Mouse (Mus musculus): ENCODE data around the gene Ttll13. TPM values are rescaled to one million over a fixed set of nuclear protein-coding genes. Genes with fewer than 3 reads are reported as not detected.
A peak's percentile ranks its signal among the peaks of the same experiment; 100 is the strongest.

The Ttll13 gene
- polyA plus RNA-seq, 1 experiment from 2014 or later, result 0.43 TPM

- Histone ChIP-seq H3K36me3 (replicated peaks; ENCODE audit: insufficient read depth, low read length) (peaks cover 31% of the 10 kb centered on the region), H3K27ac (ENCODE audit: low read depth) (peak overlapping the region; percentile 96), H3K9me3 (ENCODE audit: low read length) (no peaks in the 10 kb centered on the region), H3K4me3 (ENCODE audit: low read depth, low read length) (peak overlapping the region; percentile 97), H3K4me2 (ENCODE audit: low read depth, low read length) (peak overlapping the region; percentile 94), H3K4me1 (ENCODE audit: insufficient read depth) (peaks cover 18% of the 10 kb centered on the region), H3K9ac (replicated peaks) (peak overlapping the region; percentile 92), H3K27me3 (ENCODE audit: insufficient read depth, low read length) (no peaks in the 10 kb centered on the region)
- TF ChIP-seq EP300 (IDR thresholded peaks at IDR 0.05; ENCODE audit: low read depth), result no peak
- TF ChIP-seq CTCF (IDR thresholded peaks at IDR 0.05; ENCODE audit: low read depth), result no peak
- WGBS (ENCODE audit: insufficient replicate concordance), result under 1% methylated on average over 32 of the region's 32 CpGs
- peak; percentile 77 for ATAC-seq
- no peak for DNase-seq
Measured at GRCm38 (mm10) chr7:80261372-80261990, 15.3 kb downstream of the Ttll13 start.

- DNase-seq (no peak), ATAC-seq (no peak)
- no peak for TF ChIP-seq CTCF (IDR thresholded peaks at IDR 0.05; ENCODE audit: low read depth)
- TF ChIP-seq EP300 (IDR thresholded peaks at IDR 0.05; ENCODE audit: low read depth), result no peak
- H3K36me3 ChIP-seq (replicated peaks; ENCODE audit: insufficient read depth, low read length), result peaks cover 39% of the 10 kb centered on the region
- WGBS (ENCODE audit: insufficient replicate concordance), result 89% methylated on average over 12 of the region's 12 CpGs
- H3K9ac ChIP-seq (replicated peaks), result no peak overlapping the region
- no peaks in the 10 kb centered on the region for H3K9me3 ChIP-seq (ENCODE audit: low read length)
- H3K27me3 ChIP-seq (ENCODE audit: insufficient read depth, low read length), result no peaks in the 10 kb centered on the region
- no peak overlapping the region for H3K4me2 ChIP-seq (ENCODE audit: low read depth, low read length)
- H3K4me1 ChIP-seq (ENCODE audit: insufficient read depth), result peaks cover 26% of the 10 kb centered on the region
- H3K4me3 ChIP-seq (ENCODE audit: low read depth, low read length), result no peak overlapping the region
- H3K27ac ChIP-seq (ENCODE audit: low read depth), result no peak overlapping the region
Measured at GRCm38 (mm10) chr7:80264606-80265005, 18.4 kb downstream of the Ttll13 start.

GRCm38 (mm10) chr7:80267764-80268163 lies 21.6 kb downstream of the Ttll13 start:
- H3K4me1 ChIP-seq (ENCODE audit: insufficient read depth), result peaks cover 15% of the 10 kb centered on the region
- H3K9me3 ChIP-seq (ENCODE audit: low read length), result no peaks in the 10 kb centered on the region
- H3K9ac ChIP-seq (replicated peaks), result no peak overlapping the region
- H3K4me2 ChIP-seq (ENCODE audit: low read depth, low read length), result no peak overlapping the region
- peaks cover 39% of the 10 kb centered on the region for H3K36me3 ChIP-seq (replicated peaks; ENCODE audit: insufficient read depth, low read length)
- no peak overlapping the region for H3K4me3 ChIP-seq (ENCODE audit: low read depth, low read length)
- no peak overlapping the region for H3K27ac ChIP-seq (ENCODE audit: low read depth)
- no peak for DNase-seq
- no peaks in the 10 kb centered on the region for H3K27me3 ChIP-seq (ENCODE audit: insufficient read depth, low read length)
- 81% methylated on average over 1 of the region's 1 CpGs for WGBS (ENCODE audit: insufficient replicate concordance)
- ATAC-seq, result no peak
- TF ChIP-seq CTCF (IDR thresholded peaks at IDR 0.05; ENCODE audit: low read depth), result no peak
- no peak for TF ChIP-seq EP300 (IDR thresholded peaks at IDR 0.05; ENCODE audit: low read depth)

GRCm38 (mm10) chr7:80268897-80269750 lies 22.9 kb downstream of the Ttll13 start, which contains the start of gene Vps33b:
TSS of gene Vps33b (plus strand) at chr7:80269649.
- Histone ChIP-seq H3K9me3 (ENCODE audit: low read length) (no peaks in the 10 kb centered on the region), H3K9ac (replicated peaks) (peak within 1 kb of the TSS; percentile 63), H3K4me2 (ENCODE audit: low read depth, low read length) (peak within 1 kb of the TSS; percentile 82), H3K27me3 (ENCODE audit: insufficient read depth, low read length) (no peaks in the 10 kb centered on the region), H3K36me3 (replicated peaks; ENCODE audit: insufficient read depth, low read length) (peaks cover 34% of the 10 kb centered on the region), H3K27ac (ENCODE audit: low read depth) (peak within 1 kb of the TSS; percentile 84), H3K4me1 (ENCODE audit: insufficient read depth) (peaks cover 15% of the 10 kb centered on the region), H3K4me3 (ENCODE audit: low read depth, low read length) (peak within 1 kb of the TSS; percentile 62)
- peak; percentile 94 for ATAC-seq
- peak; percentile 95 for DNase-seq
- WGBS (ENCODE audit: insufficient replicate concordance), result 3% methylated on average over 21 of the region's 21 CpGs
- TF ChIP-seq CTCF (IDR thresholded peaks at IDR 0.05; ENCODE audit: low read depth) (no peak), EP300 (IDR thresholded peaks at IDR 0.05; ENCODE audit: low read depth) (peak; percentile 84; the same call in 1 of the 2 replicates)

- Histone ChIP-seq H3K4me1 (ENCODE audit: insufficient read depth) (peaks cover 15% of the 10 kb centered on the region), H3K9ac (replicated peaks) (peak overlapping the region; percentile 63), H3K9me3 (ENCODE audit: low read length) (no peaks in the 10 kb centered on the region), H3K36me3 (replicated peaks; ENCODE audit: insufficient read depth, low read length) (peaks cover 34% of the 10 kb centered on the region), H3K27ac (ENCODE audit: low read depth) (peak overlapping the region; percentile 84), H3K27me3 (ENCODE audit: insufficient read depth, low read length) (no peaks in the 10 kb centered on the region), H3K4me3 (ENCODE audit: low read depth, low read length) (peak overlapping the region; percentile 62), H3K4me2 (ENCODE audit: low read depth, low read length) (peak overlapping the region; percentile 82)
- no peak for DNase-seq
- TF ChIP-seq CTCF (IDR thresholded peaks at IDR 0.05; ENCODE audit: low read depth) (no peak), EP300 (IDR thresholded peaks at IDR 0.05; ENCODE audit: low read depth) (no peak; the same call in 1 of the 2 replicates)
- ATAC-seq, result peak; percentile 63
- WGBS (ENCODE audit: insufficient replicate concordance), result under 1% methylated on average over 23 of the region's 23 CpGs
Measured at GRCm38 (mm10) chr7:80269751-80270255, 23.6 kb downstream of the Ttll13 start.

GRCm38 (mm10) chr7:80273456-80273855 lies 27.3 kb downstream of the Ttll13 start:
- H3K4me3 ChIP-seq (ENCODE audit: low read depth, low read length), result no peak overlapping the region
- no peak overlapping the region for H3K27ac ChIP-seq (ENCODE audit: low read depth)
- H3K9me3 ChIP-seq (ENCODE audit: low read length), result no peaks in the 10 kb centered on the region
- peaks cover 13% of the 10 kb centered on the region for H3K4me1 ChIP-seq (ENCODE audit: insufficient read depth)
- H3K4me2 ChIP-seq (ENCODE audit: low read depth, low read length), result no peak overlapping the region
- TF ChIP-seq EP300 (IDR thresholded peaks at IDR 0.05; ENCODE audit: low read depth), result no peak
- no peak for TF ChIP-seq CTCF (IDR thresholded peaks at IDR 0.05; ENCODE audit: low read depth)
- H3K9ac ChIP-seq (replicated peaks), result no peak overlapping the region
- H3K36me3 ChIP-seq (replicated peaks; ENCODE audit: insufficient read depth, low read length), result peaks cover 39% of the 10 kb centered on the region
- WGBS (ENCODE audit: insufficient replicate concordance), result 75% methylated on average over 2 of the region's 2 CpGs
- ATAC-seq (no peak), DNase-seq (no peak)
- no peaks in the 10 kb centered on the region for H3K27me3 ChIP-seq (ENCODE audit: insufficient read depth, low read length)

All from liver, postnatal 0 days (tissue).